Mouse (Mus musculus) lung, postnatal 14 days (tissue): ENCODE measurements around the gene Asap2.

Experiments used
- DNase-seq: peaks from one replicate; pipeline ENCODE4 v3.0.0; 2021

Gene Asap2

GRCm38 (mm10) chr12:21217776-21218444 is 227.7 kb downstream of the Asap2 start:
- no peak for DNase-seq

- DNase-seq: no peak
Measured at GRCm38 (mm10) chr12:21220596-21220995, 230.3 kb downstream of the Asap2 start.

GRCm38 (mm10) chr12:21223923-21224322 is 233.7 kb downstream of the Asap2 start:
- DNase-seq: no peak

GRCm38 (mm10) chr12:21225358-21225757 is 235.1 kb downstream of the Asap2 start:
- DNase-seq: peak; percentile 25

- DNase-seq: no peak
Measured at GRCm38 (mm10) chr12:21226316-21226715, 236.1 kb downstream of the Asap2 start.

GRCm38 (mm10) chr12:21227076-21227980 is 237.1 kb downstream of the Asap2 start:
- peak; percentile 86 for DNase-seq

- no peak for DNase-seq
Measured at GRCm38 (mm10) chr12:21228650-21229049, 238.4 kb downstream of the Asap2 start.

GRCm38 (mm10) chr12:21229076-21229918 is 239.0 kb downstream of the Asap2 start:
- peak; percentile 31 for DNase-seq

- DNase-seq: no peak
Measured at GRCm38 (mm10) chr12:21233727-21234126, 243.5 kb downstream of the Asap2 start.

GRCm38 (mm10) chr12:21234560-21234959 is 244.3 kb downstream of the Asap2 start:
- no peak for DNase-seq

GRCm38 (mm10) chr12:21241965-21242364 is 251.7 kb downstream of the Asap2 start:
- no peak for DNase-seq

- no peak for DNase-seq
Measured at GRCm38 (mm10) chr12:21244375-21244960, 254.2 kb downstream of the Asap2 start.

- no peak for DNase-seq
Measured at GRCm38 (mm10) chr12:21247711-21248392, 257.6 kb downstream of the Asap2 start.

- DNase-seq: peak; percentile 37
Measured at GRCm38 (mm10) chr12:21260494-21261256, 270.4 kb downstream of the Asap2 start.

GRCm38 (mm10) chr12:21261521-21261920 is 271.3 kb downstream of the Asap2 start:
- no peak for DNase-seq

GRCm38 (mm10) chr12:21263256-21263655 is 273.0 kb downstream of the Asap2 start:
- DNase-seq: no peak

GRCm38 (mm10) chr12:21264241-21264640 is 274.0 kb downstream of the Asap2 start:
- peak; percentile 59 for DNase-seq

GRCm38 (mm10) chr12:21264970-21265369 is 274.7 kb downstream of the Asap2 start:
- no peak for DNase-seq

- no peak for DNase-seq
Measured at GRCm38 (mm10) chr12:21265501-21265900, 275.2 kb downstream of the Asap2 start.

- DNase-seq: peak; percentile 73
Measured at GRCm38 (mm10) chr12:21265946-21266783, 275.9 kb downstream of the Asap2 start.

- no peak for DNase-seq
Measured at GRCm38 (mm10) chr12:21266784-21267098, 276.5 kb downstream of the Asap2 start.
